Mouse (Mus musculus): ENCODE data around the gene Mocs3.

DNA sequence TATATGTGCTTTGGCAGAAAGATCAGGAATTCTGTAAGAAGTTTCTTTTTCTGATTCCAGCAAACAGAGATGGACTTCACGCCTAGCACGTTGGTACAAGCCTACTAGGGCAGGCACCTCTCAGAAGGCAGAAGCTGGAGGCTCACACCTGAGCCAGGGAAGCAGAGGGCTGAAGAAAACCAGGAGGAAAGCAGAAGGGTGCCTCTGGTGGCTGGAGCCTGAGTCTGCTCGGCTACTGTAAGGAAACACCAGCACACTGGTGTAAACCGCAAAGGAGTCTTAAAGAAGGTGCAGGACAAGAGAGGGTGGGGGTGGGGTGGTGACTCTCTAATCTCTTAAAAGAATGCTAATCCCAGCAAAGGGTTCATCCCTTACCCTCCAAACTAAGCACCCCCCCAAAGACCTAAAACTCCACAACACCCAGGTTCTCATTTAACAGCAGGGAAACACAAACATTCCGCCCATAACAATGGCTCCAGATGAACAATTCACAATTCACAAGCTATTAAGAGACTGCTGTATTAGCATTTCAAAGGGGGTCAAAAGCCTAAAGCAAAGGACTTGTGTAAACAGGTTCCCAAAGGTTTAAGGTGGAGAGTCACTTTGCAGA, 16.5 kb upstream of the Mocs3 start:
- TF ChIP-seq CTCF (IDR thresholded peaks at IDR 0.05; ENCODE audit: borderline replicate concordance, control insufficient read depth, extremely low read depth, insufficient read depth, low read length, poor library complexity) (no peak), POLR2A (IDR thresholded peaks at IDR 0.05; ENCODE audit: control insufficient read depth, extremely low read depth, insufficient read depth, low read length, poor library complexity) (no peak)
